Mouse (Mus musculus): ENCODE results near the gene Gm10198.
A peak's percentile ranks its signal among the peaks of the same experiment; 100 is the strongest.

Gm10198 gene

GRCm38 (mm10) chr13:111592485-111592884 lies at the start of gene Gm10198:
TSS of gene Gm10198 (plus strand) at chr13:111592785.
- no peak for DNase-seq (ENCODE audit: low read depth)

DNA sequence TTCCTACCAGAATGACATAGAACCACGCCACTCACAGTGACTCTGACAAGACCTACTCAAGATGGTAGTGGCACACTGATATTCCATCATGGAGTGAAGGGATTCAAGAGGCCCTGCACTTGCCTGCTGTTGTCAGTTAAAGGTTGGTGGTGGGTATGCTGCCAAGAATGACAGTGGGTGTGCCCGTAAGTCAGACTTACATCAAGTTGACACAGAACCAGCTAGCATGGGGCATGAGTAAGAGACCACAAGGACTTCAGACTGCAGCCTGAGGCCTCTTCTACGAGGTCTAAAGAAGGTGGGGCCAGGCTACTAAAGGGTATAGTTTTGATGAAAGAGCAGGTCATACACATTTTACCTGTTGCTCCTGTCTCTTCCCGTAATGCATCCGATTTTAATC lies 47.3 kb upstream of the Gm10198 start:
- peak; percentile 4 for DNase-seq (ENCODE audit: low read depth)

- DNase-seq (ENCODE audit: low read depth), result no peak
These were observed 39.8 kb upstream of the Gm10198 start for GRCm38 (mm10) chr13:111552769-111553168.

DNA sequence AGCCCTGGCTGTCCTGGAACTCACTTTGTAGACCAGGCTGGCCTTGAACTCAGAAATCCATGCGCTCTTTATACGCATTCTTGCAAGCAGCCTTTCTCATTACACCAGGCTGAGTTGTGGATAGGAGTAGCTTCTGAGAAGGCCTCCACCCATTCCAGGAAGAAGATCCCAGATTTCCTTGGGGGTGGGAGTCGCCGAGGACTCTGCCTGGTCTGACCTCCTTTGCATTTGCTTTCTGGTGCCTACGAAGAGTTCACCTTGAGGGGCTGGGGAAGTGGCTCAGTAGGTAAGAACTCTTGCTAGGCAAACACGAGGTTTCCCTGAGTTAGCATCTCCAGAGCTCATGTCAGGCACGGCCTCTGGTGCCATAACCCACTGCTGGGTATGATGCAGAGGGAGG lies 39.4 kb upstream of the Gm10198 start:
- DNase-seq (ENCODE audit: low read depth), result no peak

DNA sequence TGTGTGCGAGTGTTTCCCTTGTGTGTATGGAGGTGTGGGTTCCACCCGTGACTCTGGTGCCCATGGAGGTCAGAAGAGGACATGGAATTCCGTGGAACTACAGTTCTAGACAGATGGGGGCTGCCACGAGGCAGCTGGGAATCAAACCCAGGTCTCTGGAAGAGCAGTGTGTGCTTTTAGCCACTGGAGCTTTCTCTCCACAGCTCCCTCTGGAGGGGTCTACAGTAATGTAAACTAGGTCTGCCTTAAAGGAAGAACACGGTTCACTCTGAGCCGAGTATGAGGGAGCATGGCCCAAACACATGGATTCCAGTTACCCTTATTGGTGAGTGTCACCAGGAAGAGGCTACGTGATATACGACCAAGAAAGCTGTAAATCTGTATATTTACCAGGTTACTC lies 38.6 kb upstream of the Gm10198 start:
- DNase-seq (ENCODE audit: low read depth), result no peak

GRCm38 (mm10) chr13:111555333-111555732 lies 37.3 kb upstream of the Gm10198 start:
- DNase-seq (ENCODE audit: low read depth), result no peak

DNA sequence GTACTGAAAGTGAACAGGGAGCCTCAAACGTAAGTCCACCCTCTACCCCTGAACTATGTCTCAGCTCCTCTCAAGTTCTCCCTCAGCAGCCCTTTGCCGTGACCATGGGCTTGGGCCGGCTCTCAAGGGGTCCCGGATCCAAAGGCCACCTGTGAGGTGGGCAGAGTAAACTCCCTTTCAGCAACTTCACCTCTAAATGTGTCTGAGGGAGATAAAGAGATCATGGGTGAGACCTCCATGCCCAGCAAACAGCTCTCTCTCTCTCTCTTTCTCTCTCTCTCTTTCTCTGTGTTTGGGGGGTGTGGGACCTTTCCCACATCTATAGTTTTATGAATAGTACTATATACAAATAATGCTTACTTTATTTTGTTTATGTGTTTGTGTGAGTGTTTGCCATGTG lies 36.2 kb upstream of the Gm10198 start:
- DNase-seq (ENCODE audit: low read depth), result no peak

DNA sequence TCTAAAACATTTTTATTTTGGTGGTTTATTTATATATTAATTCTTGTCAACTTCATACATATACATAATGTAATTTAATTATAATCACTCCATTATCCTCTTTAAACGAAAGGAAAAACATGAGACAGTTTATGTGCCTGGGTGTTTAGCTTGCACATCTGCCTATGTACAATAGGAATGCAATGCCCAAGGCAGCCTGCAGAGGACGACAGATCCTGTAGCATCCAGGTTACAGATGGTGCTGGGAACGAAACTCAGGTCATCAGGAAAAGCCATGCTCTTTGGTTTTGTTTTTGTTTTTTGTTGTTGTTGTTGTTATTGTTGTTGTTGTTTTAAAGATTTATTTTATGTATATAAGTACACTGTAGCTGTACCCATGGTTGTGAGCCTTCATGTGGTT lies 32.4 kb upstream of the Gm10198 start:
- no peak for DNase-seq (ENCODE audit: low read depth)

DNA sequence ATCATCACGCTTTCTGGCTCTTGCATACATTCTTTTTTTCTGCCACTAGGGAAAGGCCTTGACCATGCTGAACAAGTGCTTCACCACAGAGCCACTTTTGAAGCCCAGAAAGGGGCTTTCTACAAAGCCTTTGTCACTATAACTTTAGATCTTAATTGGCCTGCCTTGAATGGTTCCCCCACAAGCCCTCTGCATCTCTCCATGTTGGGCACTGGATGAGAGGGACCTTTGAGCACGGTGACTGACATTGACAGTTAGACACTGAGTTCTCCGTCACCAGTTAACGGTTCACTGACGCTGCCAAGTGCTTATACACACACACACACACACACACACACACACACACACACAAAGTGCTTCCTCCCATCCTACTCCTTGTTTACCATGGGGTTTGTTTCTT lies 30.0 kb upstream of the Gm10198 start:
- no peak for DNase-seq (ENCODE audit: low read depth)

DNA sequence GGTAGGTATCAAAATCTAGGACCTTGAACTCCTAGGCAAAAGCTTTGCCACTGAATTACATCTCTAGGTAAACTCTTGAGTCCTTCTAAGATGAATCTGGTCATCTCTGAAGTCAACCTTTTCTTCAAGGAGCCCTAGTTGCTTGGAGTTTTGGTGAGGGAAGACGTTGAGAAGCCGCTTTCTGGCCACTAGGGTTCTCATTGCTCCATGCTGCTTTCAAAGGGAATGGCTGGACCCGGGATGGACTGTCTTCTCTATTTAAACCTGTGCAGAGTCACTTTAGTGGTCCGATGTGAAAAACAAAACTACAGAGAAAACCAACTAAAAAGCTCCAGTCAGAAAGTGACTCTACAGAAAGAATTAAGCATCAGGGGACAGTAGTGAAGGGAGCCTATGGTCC lies 18.4 kb upstream of the Gm10198 start:
- DNase-seq (ENCODE audit: low read depth), result no peak

DNA sequence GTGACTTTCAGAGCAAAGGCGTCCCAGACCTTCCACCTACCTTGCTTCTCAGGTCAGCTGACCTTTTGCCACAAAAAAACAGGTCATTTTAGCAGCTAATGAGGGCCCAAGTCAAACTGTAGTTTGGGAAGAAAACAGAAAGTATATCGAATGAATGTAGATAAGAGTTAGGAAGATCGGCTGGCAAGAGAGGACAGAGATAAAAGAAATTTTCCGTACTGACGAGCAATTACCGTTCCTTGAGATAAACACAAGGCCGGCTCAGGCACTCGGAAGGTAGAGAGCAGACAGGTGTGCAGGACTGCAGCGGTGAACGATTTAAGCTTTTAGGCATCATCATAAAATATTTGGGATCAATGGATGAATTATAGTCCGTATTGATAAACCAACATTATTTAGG lies 15.4 kb upstream of the Gm10198 start:
- no peak for DNase-seq (ENCODE audit: low read depth)

DNA sequence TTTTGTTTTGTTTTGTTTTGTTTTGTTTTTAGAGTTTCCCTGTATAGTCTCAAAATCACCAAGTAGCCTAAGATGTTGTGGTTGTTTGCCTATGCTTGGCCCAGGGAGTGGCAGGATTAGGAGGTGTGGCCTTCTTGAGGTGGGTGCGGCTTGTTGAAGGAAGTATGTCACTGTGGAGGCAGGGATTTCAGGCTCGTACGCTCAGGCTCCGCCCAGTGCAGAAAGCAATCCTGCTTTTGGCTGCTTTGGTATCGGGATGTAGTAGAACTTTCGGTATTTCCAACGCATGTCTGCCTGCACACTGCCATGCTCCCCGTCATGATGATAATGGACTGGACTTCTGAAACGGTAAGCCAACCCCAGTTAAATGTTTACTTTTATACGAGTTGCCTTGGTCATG lies 12.5 kb upstream of the Gm10198 start:
- DNase-seq (ENCODE audit: low read depth), result no peak

DNA sequence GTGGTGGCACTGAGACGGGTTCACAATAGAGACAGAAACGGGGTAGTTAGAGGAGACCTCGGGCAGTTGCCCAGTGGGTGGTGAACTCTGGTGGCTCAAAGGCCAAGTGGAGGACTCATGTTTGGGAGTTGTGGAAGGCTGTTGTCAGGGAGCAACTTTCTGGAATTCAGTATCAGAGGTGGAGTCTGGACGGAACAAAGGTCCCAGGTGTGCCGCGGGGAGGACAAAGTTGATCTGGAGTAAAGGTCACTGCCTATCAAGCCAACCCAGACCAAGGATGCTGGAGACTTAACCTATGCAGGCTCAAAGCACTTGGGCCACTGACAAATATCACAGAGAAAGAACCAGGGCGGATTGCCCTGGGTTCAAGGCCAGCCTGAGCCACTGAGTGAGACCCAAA lies 5.5 kb downstream of the Gm10198 start:
- no peak for DNase-seq (ENCODE audit: low read depth)

GRCm38 (mm10) chr13:111601383-111601782 lies 8.8 kb downstream of the Gm10198 start:
- no peak for DNase-seq (ENCODE audit: low read depth)

DNA sequence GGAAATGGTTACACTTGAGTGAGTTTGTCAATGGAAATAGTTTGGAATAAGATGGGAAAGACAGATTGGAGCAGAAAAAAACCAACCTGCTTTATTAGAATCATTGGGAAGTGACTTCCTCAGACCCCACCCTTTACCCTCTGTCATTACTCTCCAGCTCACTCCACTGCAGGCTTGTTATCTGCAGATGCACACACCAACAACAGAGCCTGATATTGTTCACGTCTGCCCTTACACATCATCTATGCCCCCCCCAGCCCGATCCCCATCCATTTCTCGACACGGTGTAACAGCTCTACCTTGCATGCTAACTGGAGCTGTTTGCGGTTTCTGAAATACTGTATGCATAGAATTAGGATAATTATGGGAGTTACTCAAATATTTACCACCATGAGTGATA lies 12.2 kb downstream of the Gm10198 start:
- no peak for DNase-seq (ENCODE audit: low read depth)

GRCm38 (mm10) chr13:111616168-111617125 lies 23.9 kb downstream of the Gm10198 start:
- DNase-seq (ENCODE audit: low read depth), result no peak

DNA sequence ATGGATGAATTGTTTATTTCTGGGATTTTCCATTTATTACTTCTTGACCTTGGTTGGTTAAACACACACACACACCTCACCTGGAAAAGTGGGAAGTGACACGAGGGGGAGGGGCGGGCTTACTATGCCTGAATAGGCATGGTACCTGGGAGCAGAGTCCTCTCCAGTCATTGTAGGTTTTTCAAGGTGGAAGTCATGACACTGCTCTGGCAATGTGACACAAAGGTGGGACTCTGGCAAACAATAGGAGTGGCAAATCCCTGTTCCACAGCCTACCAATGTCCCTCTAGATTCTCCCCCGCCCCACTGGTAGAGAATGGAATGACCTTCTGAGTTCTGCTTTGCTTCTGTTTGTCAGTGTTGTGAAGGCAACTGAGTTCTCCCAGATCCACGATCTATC lies 27.8 kb downstream of the Gm10198 start:
- DNase-seq (ENCODE audit: low read depth), result no peak

DNA sequence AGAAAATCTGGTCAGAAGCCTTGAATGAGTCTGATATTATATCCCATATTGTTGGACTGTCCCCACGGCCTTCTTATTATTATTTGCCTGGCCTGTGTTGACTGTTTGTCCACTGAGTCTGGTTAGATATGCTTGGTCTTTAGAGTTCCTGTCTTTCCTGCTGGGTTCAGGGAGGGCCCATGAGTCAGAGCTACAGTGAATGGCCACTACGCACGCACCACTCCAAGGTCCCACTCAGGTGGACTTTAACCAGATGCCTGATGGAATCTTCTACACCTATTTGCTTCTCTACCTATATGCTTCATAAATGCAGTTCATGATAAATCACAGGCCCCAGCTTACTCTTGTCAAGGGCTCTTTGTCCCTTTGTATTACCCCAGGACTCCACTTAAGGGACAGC lies 29.8 kb downstream of the Gm10198 start:
- no peak for DNase-seq (ENCODE audit: low read depth)

GRCm38 (mm10) chr13:111623112-111623511 lies 30.5 kb downstream of the Gm10198 start:
- DNase-seq (ENCODE audit: low read depth), result no peak

DNA sequence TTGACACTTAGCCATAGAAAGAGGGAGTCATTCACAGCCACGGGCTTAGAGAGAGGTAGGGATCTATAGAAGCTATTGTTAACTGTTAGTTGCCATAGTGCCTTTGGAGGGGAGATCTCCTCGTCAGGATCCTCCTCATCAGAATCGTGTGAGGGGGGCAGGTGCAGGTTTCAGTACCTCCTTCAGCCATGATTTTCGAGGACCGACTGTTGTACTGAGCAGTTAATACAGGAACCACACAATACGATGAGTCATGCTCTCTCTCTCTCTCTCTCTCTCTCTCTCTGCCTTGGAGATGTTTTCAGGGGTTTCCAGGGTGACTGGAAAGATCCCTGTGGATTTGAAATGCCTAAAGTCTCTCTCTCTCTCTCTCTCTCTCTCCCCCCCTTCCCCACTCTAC lies 31.5 kb downstream of the Gm10198 start:
- DNase-seq (ENCODE audit: low read depth), result no peak

GRCm38 (mm10) chr13:111634163-111635160 lies 41.9 kb downstream of the Gm10198 start:
- no peak for DNase-seq (ENCODE audit: low read depth)

DNA sequence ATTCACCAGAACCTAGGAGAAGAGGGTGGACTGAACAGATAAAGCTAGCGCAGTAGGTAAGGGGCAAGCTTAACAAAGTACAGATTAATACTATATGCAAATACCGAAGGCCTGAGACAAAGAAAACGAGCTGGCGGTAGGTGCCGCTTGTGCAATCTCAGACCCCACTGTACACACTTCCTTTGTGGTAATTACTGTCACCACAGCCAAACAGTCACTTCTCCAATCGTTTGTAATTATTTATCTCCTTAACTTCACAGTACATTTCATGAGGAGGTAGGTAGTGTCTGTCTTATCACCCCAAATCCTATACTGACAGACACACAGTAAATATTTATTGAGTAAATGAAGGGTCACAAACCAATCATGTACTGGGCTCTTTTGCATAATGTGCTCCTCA lies 47.7 kb downstream of the Gm10198 start:
- no peak for DNase-seq (ENCODE audit: low read depth)

All from fibroblast of lung, adult 2 months (primary cell).